Mouse (Mus musculus) brain, embryonic 14.5 days (tissue): Measurements from ENCODE around the gene Meox1. TPM values are rescaled to one million over a fixed set of nuclear protein-coding genes. Genes with fewer than 3 reads are reported as not detected.

Source experiments
- DNase-seq: peaks from one replicate; pipeline ENCODE4 v3.0.0-alpha.2; 2011; ENCODE audit warnings: low read depth
- CTCF ChIP-seq: fragments of 200-500 bp; IDR thresholded peaks from 2 replicates; pipeline ENCODE4 v1.5.1; 2012; ENCODE audit warnings: inconsistent platforms, mild to moderate bottlenecking, moderate library complexity, borderline replicate concordance; ENCODE audit not compliant: insufficient read depth, insufficient read length; ENCODE audit errors: extremely low read depth
- POLR2A ChIP-seq: fragments of 200-500 bp; IDR thresholded peaks from 2 replicates; pipeline ENCODE4 v1.6.1; 2012; ENCODE audit warnings: mild to moderate bottlenecking, inconsistent platforms, borderline replicate concordance; ENCODE audit not compliant: poor library complexity, insufficient read depth, insufficient read length, severe bottlenecking; ENCODE audit errors: extremely low read depth
- polyA plus RNA-seq: library from polyadenylated mRNA; depleted of rRNA; stranded (reverse); fragments of >200 nt; gene quantifications from 2 replicates; pipeline ENCODE4 v1.2.3, GENCODE M21; 2012

Meox1 gene
- polyA plus RNA-seq, 1 experiment: 0.36 TPM

GRCm38 (mm10) chr11:101921361-101921952 lies 27.3 kb upstream of the Meox1 start:
- peak; percentile 36 for DNase-seq
- TF ChIP-seq CTCF (no peak), POLR2A (no peak)

GRCm38 (mm10) chr11:101919660-101920059 lies 25.5 kb upstream of the Meox1 start:
- no peak for TF ChIP-seq POLR2A
- peak; percentile 90; the same call in 1 of the 2 replicates for TF ChIP-seq CTCF
- DNase-seq: peak; percentile 88

- no peak for DNase-seq
- TF ChIP-seq POLR2A: no peak
- no peak for TF ChIP-seq CTCF
Observed at GRCm38 (mm10) chr11:101918609-101919008, 24.4 kb upstream of the Meox1 start.

GRCm38 (mm10) chr11:101916772-101917171 lies 22.6 kb upstream of the Meox1 start:
- TF ChIP-seq CTCF: no peak
- TF ChIP-seq POLR2A: no peak
- DNase-seq: no peak

- TF ChIP-seq POLR2A: no peak
- 0 out of 2 replicates have a peak, but pooled peaks have one; percentile 9 for TF ChIP-seq CTCF
- no peak for DNase-seq
Observed at GRCm38 (mm10) chr11:101913591-101913990, 19.4 kb upstream of the Meox1 start.

- DNase-seq: no peak
- peak; percentile 54; the same call in 1 of the 2 replicates for TF ChIP-seq CTCF
- TF ChIP-seq POLR2A: no peak
Observed at GRCm38 (mm10) chr11:101911855-101912579, 17.8 kb upstream of the Meox1 start.

GRCm38 (mm10) chr11:101910230-101910946 lies 16.2 kb upstream of the Meox1 start:
- TF ChIP-seq POLR2A (no peak), CTCF (peak; percentile 91)
- DNase-seq: peak; percentile 79

GRCm38 (mm10) chr11:101908777-101909176 lies 14.6 kb upstream of the Meox1 start:
- no peak for TF ChIP-seq CTCF
- TF ChIP-seq POLR2A: no peak
- no peak for DNase-seq

GRCm38 (mm10) chr11:101905115-101905514 lies 10.9 kb upstream of the Meox1 start:
- DNase-seq: peak; percentile 76
- TF ChIP-seq POLR2A: no peak
- peak; percentile 94 for TF ChIP-seq CTCF

- no peak for DNase-seq
- TF ChIP-seq CTCF (no peak), POLR2A (no peak)
Observed at GRCm38 (mm10) chr11:101901309-101901708, 7.1 kb upstream of the Meox1 start.

GRCm38 (mm10) chr11:101898328-101898727 lies 4.2 kb upstream of the Meox1 start:
- DNase-seq: no peak

GRCm38 (mm10) chr11:101896546-101897361 lies 2.6 kb upstream of the Meox1 start:
- DNase-seq: no peak
- no peak for TF ChIP-seq CTCF
- no peak for TF ChIP-seq POLR2A

More at GRCm38 (mm10) chr11:101898328-101898727, 4.2 kb upstream of the Meox1 start:
- TF ChIP-seq POLR2A: no peak
- no peak for TF ChIP-seq CTCF
